Mouse (Mus musculus): ENCODE data around the gene Pnpla1. TPM values are rescaled to one million over a fixed set of nuclear protein-coding genes. Genes with fewer than 3 reads are reported as not detected.
"Not testable (repeated sequence)": the region's sequence is repeated elsewhere in the genome, so short reads cannot be mapped to it uniquely, and the experiment has no call there.

The Pnpla1 gene
- polyA plus RNA-seq (2014; fragmentation: Nextera tagmentation; extraction: Ambion mirVana) = not detected in 2 replicates

GRCm38 (mm10) chr17:28858205-28858604 is at the start of gene Pnpla1:
TSS of gene Pnpla1 (plus strand) at chr17:28858411.
- WGBS = 34% methylated on average over 12 of the region's 12 CpGs
- H3K4me2 ChIP-seq = no peak within 1 kb of the TSS

GRCm38 (mm10) chr17:28808714-28809113 is 49.5 kb upstream of the Pnpla1 start:
- H3K36me3 ChIP-seq (ENCODE audit: control insufficient read depth, insufficient read depth, low read length) = peaks cover 44% of the 10 kb centered on the region
- DNase-seq (ENCODE audit: low spot score, missing footprints) = no peak
- H3K4me1 ChIP-seq (ENCODE audit: control insufficient read depth, insufficient read depth, low read length) = no peaks in the 10 kb centered on the region
- no peaks in the 10 kb centered on the region for H3K27me3 ChIP-seq (ENCODE audit: control insufficient read depth, insufficient read depth, low read length)
- no peak overlapping the region for H3K27ac ChIP-seq (ENCODE audit: low read depth, low read length)
- no peak for ATAC-seq (ENCODE audit: low FRiP score)
- no peak overlapping the region for H3K9ac ChIP-seq (ENCODE audit: low read length)
- H3K4me2 ChIP-seq = no peak overlapping the region
- 94% methylated on average over 8 of the region's 8 CpGs for WGBS
- H3K4me3 ChIP-seq (ENCODE audit: low read depth, low read length) = no peak overlapping the region
- H3K9me3 ChIP-seq (ENCODE audit: control insufficient read depth, low read length) = no peaks in the 10 kb centered on the region

More at GRCm38 (mm10) chr17:28858205-28858604, at the start of gene Pnpla1:
- H3K27ac ChIP-seq (ENCODE audit: low read depth, low read length) = no peak within 1 kb of the TSS
- no peak within 1 kb of the TSS for H3K9ac ChIP-seq (ENCODE audit: low read length)
- no peaks in the 10 kb centered on the region for H3K36me3 ChIP-seq (ENCODE audit: control insufficient read depth, insufficient read depth, low read length)
- no peaks in the 10 kb centered on the region for H3K4me1 ChIP-seq (ENCODE audit: control insufficient read depth, insufficient read depth, low read length)
- ATAC-seq (ENCODE audit: low FRiP score) (no peak), DNase-seq (ENCODE audit: low spot score, missing footprints) (no peak)
- H3K4me3 ChIP-seq (ENCODE audit: low read depth, low read length) = no peak within 1 kb of the TSS
- H3K27me3 ChIP-seq (ENCODE audit: control insufficient read depth, insufficient read depth, low read length) = no peaks in the 10 kb centered on the region
- no peaks in the 10 kb centered on the region for H3K9me3 ChIP-seq (ENCODE audit: control insufficient read depth, low read length)

GRCm38 (mm10) chr17:28809175-28809831 is 48.9 kb upstream of the Pnpla1 start:
- no peaks in the 10 kb centered on the region for H3K4me1 ChIP-seq (ENCODE audit: control insufficient read depth, insufficient read depth, low read length)
- no peak for DNase-seq (ENCODE audit: low spot score, missing footprints)
- H3K9ac ChIP-seq (ENCODE audit: low read length) = no peak overlapping the region
- no peaks in the 10 kb centered on the region for H3K9me3 ChIP-seq (ENCODE audit: control insufficient read depth, low read length)
- ATAC-seq (ENCODE audit: low FRiP score) = no peak
- no peak overlapping the region for H3K4me3 ChIP-seq (ENCODE audit: low read depth, low read length)
- H3K36me3 ChIP-seq (ENCODE audit: control insufficient read depth, insufficient read depth, low read length) = peaks cover 44% of the 10 kb centered on the region
- 98% methylated on average over 10 of the region's 10 CpGs for WGBS
- no peak overlapping the region for H3K4me2 ChIP-seq
- no peak overlapping the region for H3K27ac ChIP-seq (ENCODE audit: low read depth, low read length)
- H3K27me3 ChIP-seq (ENCODE audit: control insufficient read depth, insufficient read depth, low read length) = no peaks in the 10 kb centered on the region

- Histone ChIP-seq H3K9me3 (ENCODE audit: control insufficient read depth, low read length) (no peaks in the 10 kb centered on the region), H3K4me2 (no peak overlapping the region), H3K36me3 (ENCODE audit: control insufficient read depth, insufficient read depth, low read length) (peaks cover 41% of the 10 kb centered on the region), H3K4me3 (ENCODE audit: low read depth, low read length) (no peak overlapping the region), H3K9ac (ENCODE audit: low read length) (no peak overlapping the region), H3K27me3 (ENCODE audit: control insufficient read depth, insufficient read depth, low read length) (no peaks in the 10 kb centered on the region), H3K4me1 (ENCODE audit: control insufficient read depth, insufficient read depth, low read length) (no peaks in the 10 kb centered on the region), H3K27ac (ENCODE audit: low read depth, low read length) (no peak overlapping the region)
- WGBS = 95% methylated on average over 10 of the region's 10 CpGs
- ATAC-seq (ENCODE audit: low FRiP score) (no peak), DNase-seq (ENCODE audit: low spot score, missing footprints) (no peak)
Observed at GRCm38 (mm10) chr17:28812345-28812744, 45.9 kb upstream of the Pnpla1 start.

- WGBS = 94% methylated on average over 18 of the region's 18 CpGs
- no peak overlapping the region for H3K4me2 ChIP-seq
- no peaks in the 10 kb centered on the region for H3K27me3 ChIP-seq (ENCODE audit: control insufficient read depth, insufficient read depth, low read length)
- H3K4me3 ChIP-seq (ENCODE audit: low read depth, low read length) = no peak overlapping the region
- H3K4me1 ChIP-seq (ENCODE audit: control insufficient read depth, insufficient read depth, low read length) = no peaks in the 10 kb centered on the region
- peaks cover 44% of the 10 kb centered on the region for H3K36me3 ChIP-seq (ENCODE audit: control insufficient read depth, insufficient read depth, low read length)
- ATAC-seq (ENCODE audit: low FRiP score) (no peak), DNase-seq (ENCODE audit: low spot score, missing footprints) (peak; percentile 84)
- H3K9me3 ChIP-seq (ENCODE audit: control insufficient read depth, low read length) = no peaks in the 10 kb centered on the region
- H3K9ac ChIP-seq (ENCODE audit: low read length) = no peak overlapping the region
- no peak overlapping the region for H3K27ac ChIP-seq (ENCODE audit: low read depth, low read length)
Observed at GRCm38 (mm10) chr17:28814529-28815097, 43.6 kb upstream of the Pnpla1 start.

- Histone ChIP-seq H3K9me3 (ENCODE audit: control insufficient read depth, low read length) (no peaks in the 10 kb centered on the region), H3K4me2 (no peak overlapping the region), H3K4me1 (ENCODE audit: control insufficient read depth, insufficient read depth, low read length) (no peaks in the 10 kb centered on the region), H3K36me3 (ENCODE audit: control insufficient read depth, insufficient read depth, low read length) (peaks cover 43% of the 10 kb centered on the region), H3K27ac (ENCODE audit: low read depth, low read length) (no peak overlapping the region), H3K9ac (ENCODE audit: low read length) (no peak overlapping the region), H3K27me3 (ENCODE audit: control insufficient read depth, insufficient read depth, low read length) (no peaks in the 10 kb centered on the region), H3K4me3 (ENCODE audit: low read depth, low read length) (no peak overlapping the region)
- 91% methylated on average over 10 of the region's 10 CpGs for WGBS
- ATAC-seq (ENCODE audit: low FRiP score) = no peak
- DNase-seq (ENCODE audit: low spot score, missing footprints) = no peak
Observed at GRCm38 (mm10) chr17:28815384-28816004, 42.7 kb upstream of the Pnpla1 start.

- H3K36me3 ChIP-seq (ENCODE audit: control insufficient read depth, insufficient read depth, low read length) = peaks cover 42% of the 10 kb centered on the region
- H3K9ac ChIP-seq (ENCODE audit: low read length); H3K27ac ChIP-seq (ENCODE audit: low read depth, low read length); H3K4me3 ChIP-seq (ENCODE audit: low read depth, low read length); H3K27me3 ChIP-seq (ENCODE audit: control insufficient read depth, insufficient read depth, low read length); H3K4me2 ChIP-seq; ATAC-seq (ENCODE audit: low FRiP score); H3K9me3 ChIP-seq (ENCODE audit: control insufficient read depth, low read length); H3K4me1 ChIP-seq (ENCODE audit: control insufficient read depth, insufficient read depth, low read length); DNase-seq (ENCODE audit: low spot score, missing footprints): not testable (repeated sequence)
- 96% methylated on average over 10 of the region's 10 CpGs for WGBS
Observed at GRCm38 (mm10) chr17:28816326-28816725, 41.9 kb upstream of the Pnpla1 start.

- 95% methylated on average over 25 of the region's 25 CpGs for WGBS
- Histone ChIP-seq H3K4me1 (ENCODE audit: control insufficient read depth, insufficient read depth, low read length) (no peaks in the 10 kb centered on the region), H3K27me3 (ENCODE audit: control insufficient read depth, insufficient read depth, low read length) (no peaks in the 10 kb centered on the region), H3K4me3 (ENCODE audit: low read depth, low read length) (no peak overlapping the region), H3K4me2 (no peak overlapping the region), H3K36me3 (ENCODE audit: control insufficient read depth, insufficient read depth, low read length) (peaks cover 42% of the 10 kb centered on the region), H3K27ac (ENCODE audit: low read depth, low read length) (no peak overlapping the region), H3K9me3 (ENCODE audit: control insufficient read depth, low read length) (no peaks in the 10 kb centered on the region), H3K9ac (ENCODE audit: low read length) (no peak overlapping the region)
- no peak for DNase-seq (ENCODE audit: low spot score, missing footprints)
- ATAC-seq (ENCODE audit: low FRiP score) = no peak
Observed at GRCm38 (mm10) chr17:28816875-28817811, 41.1 kb upstream of the Pnpla1 start.
